8 mouse cellular contexts compared by ENCODE assay signal in genomic region chr2:119015604-119016180, GRCm38 (mm10). TPM values are rescaled to one million over a fixed set of nuclear protein-coding genes. Genes with fewer than 3 reads are reported as not detected.
A peak's percentile ranks its signal among the peaks of the same experiment; 100 is the strongest.
DNase-seq lines count a peak whose midpoint lies in the region; TF ChIP-seq lines count a peak whose summit lies in the region.

No protein-coding gene starts in this region.

- no peak for TF ChIP-seq CTCF in kidney, adult 2 months (conservative IDR thresholded peaks at IDR 0.05; ENCODE audit: insufficient read depth, insufficient read length, low read depth, low read length)

- no peak overlapping the region for H3K4me3 ChIP-seq in kidney, adult 2 months (ENCODE audit: insufficient read depth, low read depth, low read length)
- no peak overlapping the region for H3K4me3 ChIP-seq in forebrain, embryonic 10.5 days

- H3K36me3 ChIP-seq in kidney, adult 2 months (ENCODE audit: control insufficient read depth, insufficient read depth, low read length), result peaks cover 5% of the 10 kb centered on the region; the same call in 1 of the 2 replicates
- peaks cover 29% of the 10 kb centered on the region for H3K36me3 ChIP-seq in forebrain, embryonic 10.5 days (replicated peaks)

- no peaks in the 10 kb centered on the region for H3K27me3 ChIP-seq in kidney, adult 2 months (replicated peaks; ENCODE audit: control insufficient read depth, insufficient read depth, low read length)
- H3K27me3 ChIP-seq in forebrain, embryonic 10.5 days (ENCODE audit: poor library complexity, severe bottlenecking), result no peaks in the 10 kb centered on the region

- 20% methylated on average over 12 of the region's 12 CpGs for WGBS in kidney, adult 2 months
- 84% methylated on average over 12 of the region's 12 CpGs for WGBS in forebrain, embryonic 10.5 days

- peaks cover 5% of the 10 kb centered on the region; the same call in 1 of the 2 replicates for H3K4me1 ChIP-seq in kidney, adult 2 months (ENCODE audit: control insufficient read depth, insufficient read depth, low read length)
- H3K4me1 ChIP-seq in forebrain, embryonic 10.5 days, result peaks cover 11% of the 10 kb centered on the region

- TF ChIP-seq POLR2A in kidney, adult 2 months (IDR thresholded peaks at IDR 0.05; ENCODE audit: low read depth, low read length), result no peak

- DNase-seq in spleen, postnatal 36 days (ENCODE audit: low spot score in 2 of 2), result peak; percentile 47 to 51
- DNase-seq in spleen, postnatal 4 days (ENCODE audit: low spot score in 2 of 2), result no peak
- peak; percentile 64 to 78 for DNase-seq in cerebellum, postnatal 25 days
- peak; percentile 68 for DNase-seq in kidney, adult 2 months
- peak; percentile 17 to 34 for DNase-seq in natural killer cell, adult 2 months (ENCODE audit: low spot score in 2 of 2)
- DNase-seq in urinary bladder, adult 18-20 months (ENCODE audit: low spot score in 2 of 2), result no peak
- no peak for DNase-seq in forebrain, embryonic 10.5 days (ENCODE audit: extremely low spot score, low spot score)
- DNase-seq in frontal cortex, postnatal 10 days (ENCODE audit: low spot score in 2 of 2), result no peak

- no peaks in the 10 kb centered on the region; the same call in 1 of the 2 replicates for H3K9me3 ChIP-seq in forebrain, embryonic 10.5 days

- no peak overlapping the region for H3K27ac ChIP-seq in kidney, adult 2 months (ENCODE audit: insufficient read depth, low read depth, low read length)
- no peak overlapping the region for H3K27ac ChIP-seq in forebrain, embryonic 10.5 days

RNA-seq across cellular contexts. Expression of gene Ccdc32, which starts 13.5 kb away (rescaled TPM):
- polyA plus RNA-seq in kidney, adult 2 months (2012; rRNA removed), result 9.5 and 11.9 TPM in 2 replicates
- polyA plus RNA-seq in forebrain, embryonic 10.5 days (2016; fragmentation: Nextera tagmentation; extraction: Ambion mirVana), result 20.5 and 21.0 TPM in 2 replicates

RNA-seq across cellular contexts. Expression of gene Rpusd2, which starts 18.9 kb away (rescaled TPM):
- 3.6 and 4.0 TPM in 2 replicates for polyA plus RNA-seq in kidney, adult 2 months (2012; rRNA removed)
- 9.2 and 9.4 TPM in 2 replicates for polyA plus RNA-seq in forebrain, embryonic 10.5 days (2016; fragmentation: Nextera tagmentation; extraction: Ambion mirVana)

RNA-seq across cellular contexts. Expression of gene Knl1, which starts 31.2 kb away (rescaled TPM):
- 0.03 and 0.05 TPM in 2 replicates for polyA plus RNA-seq in kidney, adult 2 months (2012; rRNA removed)
- polyA plus RNA-seq in forebrain, embryonic 10.5 days (2016; fragmentation: Nextera tagmentation; extraction: Ambion mirVana), result 68.5 and 74.0 TPM in 2 replicates

Comparison
In these comparisons a context has a peak if more than half of its experiments do, and no peak if none do; other contexts are left out.
1. DNase-seq: peak in spleen, postnatal 36 days (2 of 2), cerebellum, postnatal 25 days (2 of 2), kidney, adult 2 months (single experiment) and natural killer cell, adult 2 months (2 of 2); none in spleen, postnatal 4 days (0 of 2), urinary bladder, adult 18-20 months (0 of 2), forebrain, embryonic 10.5 days (single experiment) and frontal cortex, postnatal 10 days (0 of 2).
2. RNA of gene Knl1, which starts 31.2 kb away (polyA plus RNA-seq): 68.5 to 74.0 TPM in forebrain, embryonic 10.5 days; 0.03 to 0.05 TPM in kidney, adult 2 months; every median in the first group is over 10 times any median in the second.